Mouse (Mus musculus): Measurements from ENCODE around the gene Rnasek.

Gene Rnasek

GRCm38 (mm10) chr11:70236717-70237116 is 2.9 kb downstream of the Rnasek start:
- DNase-seq (ENCODE audit: low spot score), result no peak

- no peak for DNase-seq (ENCODE audit: low spot score)
These were observed 4.3 kb downstream of the Rnasek start for GRCm38 (mm10) chr11:70235254-70235900.

DNA sequence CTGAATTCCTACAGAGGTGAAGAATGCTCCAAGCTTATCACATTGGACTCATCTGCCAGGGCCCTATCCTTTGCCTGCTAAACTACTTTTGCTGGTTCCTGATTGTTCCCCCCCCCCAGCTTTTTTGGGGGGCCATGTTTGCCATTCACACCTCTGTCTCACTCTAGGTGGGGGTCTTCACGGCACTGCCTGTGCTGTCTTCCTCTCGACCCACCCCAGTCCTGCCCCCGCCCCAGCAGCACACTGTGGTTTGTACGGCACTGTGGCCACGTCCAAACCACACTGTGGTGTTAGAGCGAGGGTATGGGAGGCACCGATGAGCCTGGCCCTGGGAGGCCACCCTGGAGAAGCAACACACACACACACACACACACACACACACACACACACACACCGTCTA is 5.1 kb downstream of the Rnasek start:
- DNase-seq (ENCODE audit: low spot score), result no peak

DNA sequence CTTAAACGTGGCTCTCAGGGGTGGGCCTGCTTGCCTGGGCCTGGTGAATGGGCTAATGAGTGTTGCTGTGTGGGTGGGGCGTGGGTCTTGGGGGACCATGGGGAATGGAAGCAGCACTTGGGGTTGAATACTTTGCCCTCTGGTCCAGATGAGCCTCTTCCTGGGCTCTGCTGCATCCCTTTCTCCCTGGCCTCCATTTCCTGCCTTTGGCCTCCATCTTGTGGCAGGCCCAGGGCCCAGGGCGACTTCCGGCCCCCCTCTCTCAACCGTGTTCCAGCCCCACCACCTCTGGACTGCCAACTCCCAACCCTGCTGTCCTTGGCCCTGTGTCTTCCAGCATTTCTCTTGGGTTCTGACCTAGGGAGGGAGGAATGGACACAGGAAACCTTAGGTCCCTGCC is 5.6 kb downstream of the Rnasek start:
- no peak for DNase-seq (ENCODE audit: low spot score)

DNA sequence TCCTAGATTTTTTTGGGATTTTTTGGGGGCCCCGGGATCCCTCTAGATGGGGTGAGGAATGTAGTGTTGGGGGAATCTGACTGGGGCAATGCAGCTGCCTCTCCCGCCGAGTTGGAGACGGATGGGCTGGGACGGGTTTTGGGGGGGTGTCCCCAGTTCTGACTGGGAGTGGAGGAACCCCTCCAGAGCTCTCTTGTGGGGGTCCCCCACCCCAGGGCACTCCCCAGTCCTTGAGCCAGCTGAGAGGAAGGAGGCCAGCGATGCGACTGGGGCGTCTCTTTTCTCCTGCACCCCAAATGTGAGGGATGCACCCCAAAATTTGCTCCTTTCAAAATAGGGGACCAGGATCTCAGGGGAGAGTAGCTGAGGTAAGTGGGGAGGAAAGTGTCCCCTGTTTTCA is 6.6 kb downstream of the Rnasek start:
- DNase-seq (ENCODE audit: low spot score), result no peak

DNA sequence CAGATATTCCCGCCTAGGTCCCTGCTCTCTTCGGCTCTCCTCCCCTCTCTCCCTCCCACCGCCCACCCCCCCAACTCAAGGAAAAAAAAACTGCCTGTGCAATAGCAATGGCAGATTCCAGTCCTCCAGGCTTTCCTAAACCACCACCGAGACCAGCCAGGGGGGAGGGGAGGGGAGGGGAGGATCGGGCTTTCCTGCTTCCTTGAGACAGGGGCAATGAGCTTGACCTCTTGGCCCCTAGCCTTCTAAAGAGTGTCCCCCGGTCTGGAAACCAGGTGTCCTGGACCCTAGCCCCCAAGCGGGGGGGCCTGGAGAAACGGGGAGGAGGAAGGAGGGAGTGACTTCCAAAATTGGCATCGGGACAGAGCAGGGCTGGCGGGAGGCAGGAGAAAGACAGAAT is 7.1 kb downstream of the Rnasek start:
- peak; percentile 86 for DNase-seq (ENCODE audit: low spot score)

- DNase-seq (ENCODE audit: low spot score), result peak; percentile 95
These were observed 9.4 kb downstream of the Rnasek start for GRCm38 (mm10) chr11:70230239-70230727.

GRCm38 (mm10) chr11:70229260-70230010 is 10.2 kb downstream of the Rnasek start, which contains the start of gene Bcl6b:
Gene Bcl6b, minus strand, starts transcription at chr11:70229798.
- peak; percentile 46 for DNase-seq (ENCODE audit: low spot score)

GRCm38 (mm10) chr11:70228828-70229227 is 10.8 kb downstream of the Rnasek start:
- DNase-seq (ENCODE audit: low spot score), result peak; percentile 84

- DNase-seq (ENCODE audit: low spot score), result no peak
These were observed 11.9 kb downstream of the Rnasek start for GRCm38 (mm10) chr11:70227661-70228245.

DNA sequence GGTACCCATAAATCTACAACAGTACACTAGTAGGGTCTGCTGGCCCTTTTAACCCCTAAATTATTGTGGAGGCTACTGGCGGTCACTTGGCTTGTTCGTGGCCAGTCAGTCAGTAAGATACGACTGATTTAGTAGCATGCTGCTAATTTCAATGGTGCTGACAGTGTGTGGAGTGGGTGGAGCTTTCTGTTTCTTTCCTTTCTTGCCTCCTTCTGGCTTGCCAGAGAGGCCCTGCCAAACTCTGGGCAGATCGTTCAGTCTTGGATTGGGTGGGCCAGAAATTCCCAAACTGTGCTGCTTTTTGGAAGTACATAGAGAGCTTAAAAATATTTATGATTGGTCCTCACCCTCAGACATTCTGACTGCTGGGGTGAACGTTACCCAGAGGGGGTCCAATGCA is 12.5 kb downstream of the Rnasek start:
- no peak for DNase-seq (ENCODE audit: low spot score)

DNA sequence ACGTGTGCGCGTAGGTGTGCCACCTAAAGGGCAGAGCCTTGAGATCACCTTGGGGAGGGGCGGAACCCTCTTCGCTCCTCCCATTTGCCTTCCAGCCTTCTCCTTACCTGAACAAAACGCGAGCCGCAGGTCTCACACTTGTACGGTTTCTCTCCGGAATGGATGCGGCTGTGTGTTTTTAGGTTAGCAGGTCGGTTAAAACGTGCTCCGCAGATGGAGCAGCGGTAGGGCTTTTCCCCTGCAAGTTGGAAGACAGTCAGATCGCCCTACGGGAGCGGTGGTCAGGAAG is 13.1 kb downstream of the Rnasek start:
- DNase-seq (ENCODE audit: low spot score), result no peak

DNA sequence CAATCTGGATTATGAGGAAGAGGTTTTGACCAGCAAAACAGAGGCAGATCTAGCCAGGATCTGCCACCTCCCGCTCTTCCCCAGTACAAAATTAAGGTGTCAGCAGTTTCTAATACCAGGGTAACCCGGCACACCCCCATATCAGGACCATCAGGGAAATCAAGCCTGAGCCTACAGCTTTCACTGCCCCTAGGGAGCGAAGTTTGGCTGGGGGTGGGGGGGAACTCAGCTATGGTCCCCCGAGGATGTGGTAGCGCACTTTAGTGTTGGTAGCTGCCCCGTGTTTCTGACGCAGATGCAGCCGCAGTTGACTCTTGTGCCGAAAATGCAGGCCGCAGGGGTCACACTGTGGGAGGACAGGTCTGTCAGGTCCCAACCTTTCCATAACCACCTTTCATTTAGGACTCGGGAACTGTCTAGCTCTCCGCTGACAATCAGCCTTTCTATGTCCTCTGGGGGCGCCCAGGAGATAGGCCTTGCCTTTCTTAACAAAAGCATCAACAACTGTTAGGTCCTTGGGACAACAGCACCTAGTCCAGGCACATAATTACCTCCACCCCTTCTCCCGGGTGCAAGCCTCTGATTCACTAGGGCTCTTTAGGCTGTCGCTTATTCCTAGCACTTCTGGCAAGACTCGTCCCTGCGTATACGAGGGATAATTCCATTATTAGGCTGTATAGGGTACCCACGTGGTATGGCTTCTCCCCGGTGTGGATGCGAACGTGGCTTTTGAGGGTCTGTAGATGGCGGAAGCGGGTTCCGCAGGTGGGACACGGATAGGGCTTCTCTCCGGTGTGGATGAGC is 13.6 kb downstream of the Rnasek start:
- DNase-seq (ENCODE audit: low spot score), result peak; percentile 51

DNA sequence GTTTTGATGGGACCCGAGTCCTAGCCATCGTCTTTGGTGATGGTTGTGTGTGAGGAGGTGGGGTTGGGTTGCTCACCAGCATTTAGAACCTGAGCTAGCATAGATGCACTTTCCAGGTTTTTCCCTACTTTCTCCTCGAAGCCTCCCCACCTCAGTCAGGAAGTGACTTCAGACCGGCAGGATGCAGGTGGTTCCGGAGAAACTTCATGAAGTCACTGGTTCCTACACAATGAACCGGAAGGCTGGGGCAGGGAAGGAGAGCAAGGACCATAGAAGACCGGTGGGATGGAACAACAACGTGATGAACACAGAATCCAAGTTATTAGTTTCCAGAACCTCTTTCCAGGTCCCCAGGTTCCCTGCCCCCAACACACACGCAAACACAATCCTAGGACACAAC is 15.9 kb downstream of the Rnasek start:
- no peak for DNase-seq (ENCODE audit: low spot score)

- peak; percentile 23 for DNase-seq (ENCODE audit: low spot score)
These were observed 17.8 kb downstream of the Rnasek start for GRCm38 (mm10) chr11:70221603-70222500.

- DNase-seq (ENCODE audit: low spot score), result peak; percentile 98
These were observed 18.7 kb downstream of the Rnasek start, which contains the start of gene Slc16a13 for GRCm38 (mm10) chr11:70220731-70221602. Gene Slc16a13, minus strand, starts transcription at chr11:70221064.

- no peak for DNase-seq (ENCODE audit: low spot score)
These were observed 19.3 kb downstream of the Rnasek start for GRCm38 (mm10) chr11:70220323-70220722.

DNA sequence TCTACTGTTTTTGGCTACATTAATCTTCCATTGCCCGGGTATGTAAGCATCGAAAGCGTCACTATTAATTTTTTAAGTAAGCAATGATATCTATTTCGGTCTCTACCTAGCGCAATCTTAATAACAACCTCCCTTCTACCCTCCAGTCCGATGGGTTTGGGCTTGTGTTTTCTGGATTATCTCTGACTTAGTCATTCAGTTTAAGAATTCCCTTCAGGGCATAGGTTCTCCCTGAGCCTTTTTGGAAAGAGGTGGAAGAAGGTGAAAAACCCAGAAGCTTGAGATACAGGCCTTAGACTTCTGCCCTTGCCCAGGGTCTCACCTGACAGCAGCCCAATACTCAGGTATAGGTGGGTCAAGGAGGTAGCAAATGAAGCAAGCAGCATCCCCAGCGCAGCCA is 19.8 kb downstream of the Rnasek start:
- no peak for DNase-seq (ENCODE audit: low spot score)

GRCm38 (mm10) chr11:70218741-70219470 is 20.7 kb downstream of the Rnasek start:
- no peak for DNase-seq (ENCODE audit: low spot score)

DNA sequence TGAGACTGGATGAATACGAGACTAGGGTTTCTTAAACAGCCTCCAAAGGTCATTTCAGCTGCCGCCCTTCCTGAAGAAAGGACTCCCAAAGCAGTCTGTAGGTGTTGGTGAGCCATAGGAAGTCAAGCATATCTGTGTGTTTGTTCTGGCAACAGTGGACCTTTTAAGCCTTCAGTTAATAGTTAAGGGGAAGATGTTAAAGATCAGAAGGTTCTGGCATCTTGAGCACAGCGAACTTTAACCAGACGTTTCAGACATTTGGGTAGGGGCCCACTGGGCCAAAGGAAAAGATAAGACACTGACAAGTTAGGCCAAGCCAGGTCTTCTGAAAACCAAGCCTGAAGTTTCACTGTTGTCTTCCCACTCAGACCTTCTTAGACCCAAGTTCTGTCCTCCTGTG is 21.6 kb downstream of the Rnasek start:
- no peak for DNase-seq (ENCODE audit: low spot score)
